Mouse (Mus musculus) CH12.LX (cell line): ENCODE data around the gene Slc11a1. TPM values are rescaled to one million over a fixed set of nuclear protein-coding genes. Genes with fewer than 3 reads are reported as not detected.
A peak's percentile ranks its signal among the peaks of the same experiment; 100 is the strongest.

ENCODE experiments used
- DNase-seq: peaks from one replicate; pipeline ENCODE4 v3.0.0-alpha.2; 2013; ENCODE audit errors: extremely low read depth
- H3K27ac ChIP-seq: 2 replicates; pipeline ENCODE4 v1.5.1; 2012; ENCODE audit warnings: low read depth, mild to moderate bottlenecking, control low read depth, moderate library complexity; ENCODE audit not compliant: insufficient read depth
- H3K27me3 ChIP-seq: replicated peaks from 2 replicates; pipeline ENCODE3; 2012; ENCODE audit warnings: inconsistent platforms
- H3K36me3 ChIP-seq, 2 experiments: replicated peaks in 1 of 2; 2 replicates each; pipeline versions ENCODE3 to v1.6.1; 2012; ENCODE audit warnings: inconsistent platforms in 1 of 2, low read length in 1 of 2, mild to moderate bottlenecking in 1 of 2, mixed read lengths in 1 of 2, moderate library complexity in 1 of 2; ENCODE audit not compliant: control insufficient read depth in 1 of 2, insufficient read depth in 1 of 2
- H3K4me1 ChIP-seq, 2 experiments: 2 replicates each; pipeline ENCODE4 v1.6.1; 2012; ENCODE audit warnings: inconsistent platforms in 1 of 2, moderate library complexity in 1 of 2; ENCODE audit not compliant: insufficient read depth in 2 of 2, control insufficient read depth in 1 of 2
- H3K4me2 ChIP-seq: 2 replicates; pipeline ENCODE4 v1.6.1; 2012; ENCODE audit warnings: low read depth, mild to moderate bottlenecking, control low read depth; ENCODE audit not compliant: poor library complexity, insufficient read depth, severe bottlenecking
- H3K4me3 ChIP-seq, 3 experiments: fragments of 150-350 bp in 1 of 3; sonication (generic) in 1 of 3; replicated peaks in 1 of 3; 2 replicates each; pipeline versions ENCODE3 to v1.5.1; 2011 to 2012; ENCODE audit warnings: low read depth in 2 of 3, low read length in 2 of 3, mild to moderate bottlenecking in 2 of 3, moderate library complexity in 2 of 3, control low read depth in 1 of 3, improper control_type of control experiment in 1 of 3, inconsistent platforms in 1 of 3, mixed read lengths in 1 of 3; ENCODE audit not compliant: poor library complexity in 1 of 3
- H3K79me2 ChIP-seq: replicated peaks from 2 replicates; pipeline ENCODE4 v1.6.1; 2012; ENCODE audit warnings: mild to moderate bottlenecking, moderate library complexity; ENCODE audit not compliant: control insufficient read depth, poor library complexity, insufficient read depth, severe bottlenecking; ENCODE audit errors: extremely low read depth
- H3K9ac ChIP-seq: 2 replicates; pipeline ENCODE4 v1.6.1; 2012; ENCODE audit warnings: low read depth, mild to moderate bottlenecking, control low read depth, moderate library complexity; ENCODE audit not compliant: insufficient read depth
- H3K9me3 ChIP-seq: replicated peaks from 2 replicates; pipeline ENCODE3; 2012; ENCODE audit warnings: low read length, inconsistent platforms, mixed read lengths
- BHLHE40 ChIP-seq: IDR thresholded peaks from 2 replicates; pipeline ENCODE4 v1.6.1; 2011; ENCODE audit warnings: mild to moderate bottlenecking, low read depth, low read length, improper control_type of control experiment
- CHD1 ChIP-seq: IDR thresholded peaks from 2 replicates; pipeline ENCODE4 v1.6.1; 2012; ENCODE audit warnings: low read depth, low read length, improper control_type of control experiment, inconsistent platforms
- CHD2 ChIP-seq: IDR thresholded peaks from 2 replicates; pipeline ENCODE4 v1.6.1; 2011; ENCODE audit warnings: low read length, improper control_type of control experiment
- EP300 ChIP-seq: IDR thresholded peaks from 2 replicates; pipeline ENCODE4 v1.6.1; 2011; ENCODE audit warnings: low read length, improper control_type of control experiment
- ETS1 ChIP-seq: conservative IDR thresholded peaks from 2 replicates; pipeline ENCODE4 v1.6.1; 2012; ENCODE audit warnings: low read depth, mild to moderate bottlenecking, inconsistent platforms, low read length, improper control_type of control experiment, moderate library complexity
- GABPA ChIP-seq: IDR thresholded peaks from 2 replicates; pipeline ENCODE4 v1.6.1; 2012; ENCODE audit warnings: low read depth, low read length, improper control_type of control experiment, inconsistent platforms; ENCODE audit not compliant: insufficient replicate concordance
- IRF4 ChIP-seq: IDR thresholded peaks from 2 replicates; pipeline ENCODE4 v1.6.1; 2014; ENCODE audit warnings: low read depth, mild to moderate bottlenecking, inconsistent platforms, low read length, improper control_type of control experiment
- JUN ChIP-seq: IDR thresholded peaks from 2 replicates; pipeline ENCODE4 v1.6.1; 2011; ENCODE audit warnings: low read depth, mild to moderate bottlenecking, low read length, improper control_type of control experiment, moderate library complexity; ENCODE audit not compliant: insufficient read depth
- JUND ChIP-seq: conservative IDR thresholded peaks from 2 replicates; pipeline ENCODE4 v1.6.1; 2011; ENCODE audit warnings: low read depth, low read length, improper control_type of control experiment
- KAT2A ChIP-seq: IDR thresholded peaks from 2 replicates; pipeline ENCODE4 v1.6.1; 2012; ENCODE audit warnings: low read length, improper control_type of control experiment, inconsistent platforms; ENCODE audit not compliant: insufficient replicate concordance
- MAFK ChIP-seq: IDR thresholded peaks from 2 replicates; pipeline ENCODE4 v1.6.1; 2011; ENCODE audit warnings: low read length, improper control_type of control experiment; ENCODE audit not compliant: insufficient replicate concordance
- MAX ChIP-seq: IDR thresholded peaks from 2 replicates; pipeline ENCODE4 v1.6.1; 2011; ENCODE audit warnings: low read length, improper control_type of control experiment
- MEF2A ChIP-seq: IDR thresholded peaks from 2 replicates; pipeline ENCODE4 v1.6.1; 2014; ENCODE audit warnings: low read depth, mild to moderate bottlenecking, inconsistent platforms, low read length, improper control_type of control experiment, borderline replicate concordance
- MXI1 ChIP-seq: IDR thresholded peaks from 2 replicates; pipeline ENCODE4 v1.6.1; 2011; ENCODE audit warnings: mild to moderate bottlenecking, low read depth, low read length, improper control_type of control experiment
- MYC ChIP-seq: IDR thresholded peaks from 2 replicates; pipeline ENCODE4 v1.6.1; 2011; ENCODE audit warnings: low read depth, mild to moderate bottlenecking, improper control_type of control experiment, low read length
- NRF1 ChIP-seq: IDR thresholded peaks from 2 replicates; pipeline ENCODE4 v1.6.1; 2014; ENCODE audit warnings: low read depth, mild to moderate bottlenecking, inconsistent platforms, low read length, improper control_type of control experiment, moderate library complexity
- POLR2A ChIP-seq: IDR thresholded peaks from 2 replicates; pipeline ENCODE4 v1.6.1; 2011; ENCODE audit warnings: low read depth, mild to moderate bottlenecking, improper control_type of control experiment, low read length
- RAD21 ChIP-seq: IDR thresholded peaks from 2 replicates; pipeline ENCODE4 v1.6.1; 2011; ENCODE audit warnings: low read depth, mild to moderate bottlenecking, low read length, improper control_type of control experiment, moderate library complexity
- RCOR1 ChIP-seq: conservative IDR thresholded peaks from 2 replicates; pipeline ENCODE4 v1.6.1; 2012; ENCODE audit warnings: low read depth, mild to moderate bottlenecking, inconsistent platforms, low read length, improper control_type of control experiment
- TCF12 ChIP-seq: IDR thresholded peaks from 2 replicates; pipeline ENCODE4 v1.6.1; 2014; ENCODE audit warnings: low read depth, mild to moderate bottlenecking, inconsistent platforms, low read length, improper control_type of control experiment
- UBTF ChIP-seq: IDR thresholded peaks from 2 replicates; pipeline ENCODE4 v1.6.1; 2012; ENCODE audit warnings: low read depth, mild to moderate bottlenecking, inconsistent platforms, low read length, improper control_type of control experiment, moderate library complexity
- USF1 ChIP-seq: IDR thresholded peaks from 2 replicates; pipeline ENCODE4 v1.6.1; 2014; ENCODE audit warnings: low read depth, mild to moderate bottlenecking, inconsistent platforms, low read length, improper control_type of control experiment
- ZC3H11A ChIP-seq: IDR thresholded peaks from 2 replicates; pipeline ENCODE4 v1.6.1; 2012; ENCODE audit warnings: low read depth, mild to moderate bottlenecking, inconsistent platforms, low read length, improper control_type of control experiment
- ZKSCAN1 ChIP-seq: IDR thresholded peaks from 2 replicates; pipeline ENCODE4 v1.6.1; 2012; ENCODE audit warnings: low read depth, inconsistent platforms, low read length, improper control_type of control experiment, borderline replicate concordance
- ZMIZ1 ChIP-seq: IDR thresholded peaks from 2 replicates; pipeline ENCODE4 v1.6.1; 2012; ENCODE audit warnings: low read depth, mild to moderate bottlenecking, inconsistent platforms, low read length, improper control_type of control experiment
- ZNF384 ChIP-seq: IDR thresholded peaks from 2 replicates; pipeline ENCODE4 v1.6.1; 2012; ENCODE audit warnings: low read depth, low read length, improper control_type of control experiment, inconsistent platforms
- dilution Hi-C: fragments of 300-500 bp; cut with MboI; formaldehyde crosslinking; loops from 2 replicates; pipeline ENCODE4 v1.14.3; 2020; ENCODE audit warnings: low sequenced_read_pairs; ENCODE audit not compliant: extremely low pct_unique_long_range_greater_than_20kb, extremely low pct_ligation_motif_present
- in situ Hi-C: fragments of 300-500 bp; cut with MboI; formaldehyde crosslinking; loops from 3 replicates; pipeline ENCODE4 v1.14.3; 2019; ENCODE audit warnings: low sequenced_read_pairs, low pct_ligation_motif_present, low pct_unique_long_range_greater_than_20kb, mixed read lengths
- polyA plus RNA-seq: library from polyadenylated mRNA; unstranded; fragments of >175 nt; gene quantifications from 2 replicates; pipeline ENCODE4 v1.2.1, GENCODE M21; 2012; ENCODE audit warnings: low read depth; ENCODE audit not compliant: insufficient read length
- total RNA-seq, 2 experiments: library from RNA; depleted of rRNA; stranded (reverse); fragments of 300-350 nt in 1 of 2; fragments of >200 nt in 1 of 2; gene quantifications; 2 replicates each; pipeline ENCODE4 v1.2.3; 2012 to 2014

Slc11a1 gene
- total and polyA plus RNA-seq, 3 experiments: 17.0 to 96.4 (median 35.7) TPM

GRCm38 (mm10) chr1:74375561-74375960 lies 566 bp downstream of the Slc11a1 start:
- no peak for TF ChIP-seq JUND
- TF ChIP-seq MXI1: no peak
- no peak for TF ChIP-seq CHD1
- no peak for TF ChIP-seq TCF12
- TF ChIP-seq NRF1: no peak
- TF ChIP-seq MYC: no peak
- TF ChIP-seq MEF2A: no peak
- no peak for TF ChIP-seq GABPA
- no peak for TF ChIP-seq KAT2A
- no peak for TF ChIP-seq POLR2A
- no peak for TF ChIP-seq RAD21
- TF ChIP-seq ETS1: no peak
- no peak for TF ChIP-seq ZMIZ1
- TF ChIP-seq CHD2: no peak
- no peak for TF ChIP-seq ZC3H11A
- TF ChIP-seq MAFK: no peak
- Histone ChIP-seq H3K27me3 (no peaks in the 10 kb centered on the region), H3K36me3 (no peaks in the 10 kb centered on the region), H3K4me3 (no peak overlapping the region), H3K9me3 (no peaks in the 10 kb centered on the region), H3K4me1 (peaks cover 35 to 52% of the 10 kb centered on the region in 2 experiments), H3K4me2 (no peak overlapping the region), H3K9ac (no peak overlapping the region), H3K27ac (no peak overlapping the region), H3K79me2 (no peaks in the 10 kb centered on the region)
- DNase-seq: no peak
- dilution Hi-C loops (no loop called here), in situ Hi-C loops (no loop called here)

- H3K36me3 ChIP-seq: no peaks in the 10 kb centered on the region
- TF ChIP-seq BHLHE40: peak; percentile 93
- no peak for TF ChIP-seq UBTF
- peak; percentile 90 for TF ChIP-seq ETS1
- TF ChIP-seq MYC: 0 out of 2 replicates have a peak, but pooled peaks have one; percentile 8
- peak; percentile 2; the same call in 1 of the 2 replicates for TF ChIP-seq EP300
- TF ChIP-seq RCOR1: no peak
- TF ChIP-seq MEF2A: no peak; the same call in none of the 2 replicates
- no peak for TF ChIP-seq ZKSCAN1
- peak; percentile 79 for TF ChIP-seq TCF12
- TF ChIP-seq USF1: peak; percentile 28
- peak; percentile 75 for TF ChIP-seq MAFK
- TF ChIP-seq POLR2A: no peak
- TF ChIP-seq IRF4: peak; percentile 11; the same call in 1 of the 2 replicates
- no peak for TF ChIP-seq ZNF384
- peak; percentile 27; the same call in 1 of the 2 replicates for TF ChIP-seq GABPA
- no peak for TF ChIP-seq JUN
- 0 out of 2 replicates have a peak, but pooled peaks have one; percentile 8 for TF ChIP-seq MAX
- peak overlapping the region; percentile 47 for H3K27ac ChIP-seq
- H3K9ac ChIP-seq: no peak overlapping the region
- peaks cover 42 to 60% of the 10 kb centered on the region in 2 experiments for H3K4me1 ChIP-seq
- no peaks in the 10 kb centered on the region for H3K27me3 ChIP-seq
- peak; percentile 74 for DNase-seq
- H3K4me2 ChIP-seq: 0 out of 2 replicates have a peak overlapping the region, but pooled peaks have one; percentile 1
- no peaks in the 10 kb centered on the region for H3K79me2 ChIP-seq
- in situ Hi-C loops (no loop called here), dilution Hi-C loops (no loop called here)
- peak overlapping the region in 1 of 3 experiments; percentile 42 for H3K4me3 ChIP-seq
- no peaks in the 10 kb centered on the region for H3K9me3 ChIP-seq
Measured at GRCm38 (mm10) chr1:74376396-74376795, 1.4 kb downstream of the Slc11a1 start.
